Comparison of ENCODE assay signal across 13 mouse cellular contexts in the genomic region with DNA sequence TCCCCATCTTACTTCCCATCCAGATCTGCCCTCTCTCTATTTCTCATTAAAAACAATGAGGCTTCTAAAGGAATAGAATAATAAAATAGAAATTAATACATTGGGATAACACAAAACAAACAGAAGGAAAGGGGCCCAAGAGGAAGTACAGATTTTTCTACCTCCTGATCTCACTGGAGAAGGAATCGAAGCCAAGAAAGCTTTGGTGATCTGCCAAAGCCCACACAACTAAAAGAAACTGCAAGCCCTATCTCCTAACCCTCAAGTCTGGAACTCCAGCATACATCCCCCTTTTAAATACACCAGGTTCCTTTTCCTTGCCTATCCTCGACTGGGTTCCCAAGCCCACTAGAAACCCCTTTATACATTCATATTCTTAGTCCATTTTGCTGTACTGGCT.
DNase-seq lines count a peak whose midpoint lies in the region; ATAC-seq and TF ChIP-seq lines count a peak whose summit lies in the region.
"Had no signal": no experiment of that assay in that cellular context is flagged by ENCODE, and none has a peak within 500 bp of the region (broad histone marks: within the 10 kb centered on the region; RNA-seq: fewer than 3 reads in every experiment).

No protein-coding gene starts in this region.

- H3K79me2 ChIP-seq in MEL (ENCODE audit: control insufficient read depth, insufficient read depth, low read length, poor library complexity) = no peaks in the 10 kb centered on the region

- no peak for ATAC-seq in heart, embryonic 13.5 days (ENCODE audit: extremely low read depth, insufficient number of reproducible peaks, low FRiP score, low TSS enrichment)
- no peak for ATAC-seq in midbrain, embryonic 11.5 days (ENCODE audit: low FRiP score)
- ATAC-seq: forebrain, embryonic 16.5 days had no signal

- no peaks in the 10 kb centered on the region for H3K36me3 ChIP-seq in heart, embryonic 13.5 days
- no peaks in the 10 kb centered on the region for H3K36me3 ChIP-seq in MEL (ENCODE audit: control insufficient read depth in 1 of 2, insufficient read depth in 2 of 2, low read length in 2 of 2)
- no peaks in the 10 kb centered on the region for H3K36me3 ChIP-seq in midbrain, embryonic 11.5 days (ENCODE audit: control insufficient read depth, insufficient read depth, low read length)
- H3K36me3 ChIP-seq: hindbrain, embryonic 13.5 days; limb, embryonic 12.5 days had no signal

- H3K27me3 ChIP-seq in heart, embryonic 13.5 days (replicated peaks) = no peaks in the 10 kb centered on the region
- no peaks in the 10 kb centered on the region; a peak in 1 of 4 replicates for H3K27me3 ChIP-seq in MEL (ENCODE audit: control insufficient read depth in 1 of 2, insufficient read depth in 2 of 2, low read length in 2 of 2)
- no peaks in the 10 kb centered on the region for H3K27me3 ChIP-seq in midbrain, embryonic 11.5 days (ENCODE audit: control insufficient read depth, insufficient read depth, low read length)
- H3K27me3 ChIP-seq: hindbrain, embryonic 13.5 days; limb, embryonic 12.5 days had no signal

- DNase-seq in heart, postnatal 25 days (ENCODE audit: low spot score) = no peak
- peak; percentile 12 for DNase-seq in layer of hippocampus, adult 11-12 months (ENCODE audit: low spot score)
- DNase-seq in layer of hippocampus, postnatal 36 days = no peak
- DNase-seq in MEL (ENCODE audit: low read depth, low spot score) = peak; percentile 17
- DNase-seq in brain, adult 2 months (ENCODE audit: low read depth, low spot score) = peak; percentile 66
- no peak for DNase-seq in midbrain, embryonic 11.5 days (ENCODE audit: low spot score, missing footprints)
- no peak for DNase-seq in spleen, postnatal 36 days (ENCODE audit: low spot score in 2 of 2)
- DNase-seq: gastrocnemius, postnatal 36 days; thymus, postnatal 4 days had no signal

- TF ChIP-seq POLR2A in MEL (IDR thresholded peaks at IDR 0.05; ENCODE audit: control insufficient read depth in 1 of 2, insufficient read depth in 1 of 2, low read depth in 1 of 2, low read length in 2 of 2, poor library complexity in 1 of 2) = no peak

- no peak overlapping the region for H3K4me2 ChIP-seq in heart, embryonic 13.5 days
- no peak overlapping the region for H3K4me2 ChIP-seq in midbrain, embryonic 11.5 days
- H3K4me2 ChIP-seq: hindbrain, embryonic 13.5 days; limb, embryonic 12.5 days had no signal

- peak overlapping the region; percentile 79; the same call in 1 of the 2 replicates for H3K27ac ChIP-seq in heart, embryonic 13.5 days (replicated peaks)
- no peak overlapping the region for H3K27ac ChIP-seq in MEL (ENCODE audit: control insufficient read depth, low read depth, low read length)
- no peak overlapping the region for H3K27ac ChIP-seq in midbrain, embryonic 11.5 days (ENCODE audit: low read depth, low read length)
- H3K27ac ChIP-seq: hindbrain, embryonic 13.5 days; limb, embryonic 12.5 days had no signal

- TF ChIP-seq RAD21 in MEL (IDR thresholded peaks at IDR 0.05; ENCODE audit: low read depth, low read length) = no peak

- TF ChIP-seq EP300 in MEL (IDR thresholded peaks at IDR 0.05; ENCODE audit: low read depth in 1 of 2, low read length in 2 of 2) = no peak

- intact Hi-C loops in heart, postnatal 25 days (cut with DNase I) = loop anchor here (10.0 kb wide), 1 partner anchor 341 kb away; no protein-coding TSS in a partner anchor

- TF ChIP-seq CTCF in MEL (IDR thresholded peaks at IDR 0.05 in 2 of 3, conservative IDR thresholded peaks at IDR 0.05 in 1 of 3; ENCODE audit: control insufficient read depth in 1 of 3, insufficient read depth in 1 of 3, low read depth in 2 of 3, low read length in 3 of 3, poor library complexity in 1 of 3, severe bottlenecking in 1 of 3) = no peak

- no peaks in the 10 kb centered on the region for H3K9me3 ChIP-seq in heart, embryonic 13.5 days
- no peaks in the 10 kb centered on the region for H3K9me3 ChIP-seq in MEL (replicated peaks; ENCODE audit: insufficient read depth, low read length)
- H3K9me3 ChIP-seq in midbrain, embryonic 11.5 days (ENCODE audit: control insufficient read depth, low read length) = no peaks in the 10 kb centered on the region
- H3K9me3 ChIP-seq: hindbrain, embryonic 13.5 days; limb, embryonic 12.5 days had no signal

- H3K9ac ChIP-seq in heart, embryonic 13.5 days = no peak overlapping the region
- no peak overlapping the region for H3K9ac ChIP-seq in MEL (ENCODE audit: control insufficient read depth, low read depth, low read length, poor library complexity, severe bottlenecking)
- H3K9ac ChIP-seq in midbrain, embryonic 11.5 days (ENCODE audit: low read length) = no peak overlapping the region
- H3K9ac ChIP-seq: hindbrain, embryonic 13.5 days; limb, embryonic 12.5 days had no signal

- WGBS in heart, embryonic 13.5 days = 39% methylated on average over 2 of the region's 2 CpGs
- WGBS in midbrain, embryonic 11.5 days = 74% methylated on average over 2 of the region's 2 CpGs

- peaks cover 25% of the 10 kb centered on the region for H3K4me1 ChIP-seq in heart, embryonic 13.5 days
- H3K4me1 ChIP-seq in MEL (ENCODE audit: control insufficient read depth in 1 of 2, insufficient read depth in 2 of 2, low read length in 2 of 2) = no peaks in the 10 kb centered on the region
- H3K4me1 ChIP-seq in midbrain, embryonic 11.5 days (ENCODE audit: control insufficient read depth, insufficient read depth, low read length) = no peaks in the 10 kb centered on the region
- H3K4me1 ChIP-seq: limb, embryonic 12.5 days had no signal

- H3K4me3 ChIP-seq in heart, embryonic 13.5 days = no peak overlapping the region
- no peak overlapping the region for H3K4me3 ChIP-seq in MEL (ENCODE audit: control insufficient read depth in 1 of 2, insufficient read depth in 1 of 2, low read depth in 2 of 2, low read length in 2 of 2)
- no peak overlapping the region for H3K4me3 ChIP-seq in midbrain, embryonic 11.5 days (ENCODE audit: low read depth, low read length)
- H3K4me3 ChIP-seq: hindbrain, embryonic 13.5 days; limb, embryonic 12.5 days had no signal

TF ChIP-seq in MEL, 35 proteins besides CTCF, POLR2A, EP300 and RAD21:
- TF ChIP-seq TAL1 (IDR thresholded peaks at IDR 0.05; ENCODE audit: low read length) (no peak), GABPA (IDR thresholded peaks at IDR 0.05; ENCODE audit: low read depth, low read length) (no peak), ZC3H11A (IDR thresholded peaks at IDR 0.05; ENCODE audit: low read depth, low read length) (no peak), SIN3A (IDR thresholded peaks at IDR 0.05; ENCODE audit: low read length) (no peak), JUND (IDR thresholded peaks at IDR 0.05; ENCODE audit: low read depth, low read length) (no peak), NRF1 (IDR thresholded peaks at IDR 0.05; ENCODE audit: insufficient read depth, low read depth, low read length, poor library complexity, severe bottlenecking) (no peak), POLR2AphosphoS5 (IDR thresholded peaks at IDR 0.05; ENCODE audit: borderline replicate concordance, low read depth, low read length) (no peak), POLR2AphosphoS2 (IDR thresholded peaks at IDR 0.05; ENCODE audit: low read length) (no peak), ELF1 (IDR thresholded peaks at IDR 0.05; ENCODE audit: low read depth, low read length) (no peak), E2F4 (IDR thresholded peaks at IDR 0.05; ENCODE audit: borderline replicate concordance, low read depth, low read length) (no peak), BHLHE40 (IDR thresholded peaks at IDR 0.05; ENCODE audit: borderline replicate concordance, low read depth, low read length) (no peak), ZNF384 (IDR thresholded peaks at IDR 0.05; ENCODE audit: low read depth, low read length) (no peak), MAZ (IDR thresholded peaks at IDR 0.05; ENCODE audit: low read depth, low read length) (no peak), RCOR1 (IDR thresholded peaks at IDR 0.05; ENCODE audit: low read depth, low read length) (no peak), MXI1 (IDR thresholded peaks at IDR 0.05; ENCODE audit: low read depth, low read length) (no peak), ETS1 (IDR thresholded peaks at IDR 0.05; ENCODE audit: low read depth, low read length) (no peak), MYC (IDR thresholded peaks at IDR 0.05; ENCODE audit: low read depth, low read length) (no peak)

Comparison
In these comparisons a context has a peak if more than half of its experiments do, and no peak if none do; other contexts are left out.
1. DNase-seq: peak in layer of hippocampus, adult 11-12 months (single experiment), MEL (single experiment) and brain, adult 2 months (single experiment); none in heart, postnatal 25 days (single experiment), layer of hippocampus, postnatal 36 days (0 of 2), midbrain, embryonic 11.5 days (single experiment) and spleen, postnatal 36 days (0 of 2).